Mouse (Mus musculus) embryonic facial prominence, embryonic 11.5 days (tissue): ENCODE measurements at regions not wholly inside any gene's neighbourhood (a gene's known extent, or its start where the extent isn't known, plus 50 kb on each side); places are given as distances from the start of the nearest gene placed in this dataset.

ENCODE experiments used
- ATAC-seq: fragments of 200-750 bp; cut with Nextera tagmentation; replicated peaks from 2 replicates; pipeline ENCODE4 v1.8.0; 2017; ENCODE audit warnings: low read depth; ENCODE audit not compliant: insufficient number of reproducible peaks, low FRiP score, low TSS enrichment
- DNase-seq: peaks from one replicate; pipeline ENCODE4 v3.0.0-alpha.2; 2015; ENCODE audit warnings: low spot score
- H3K27ac ChIP-seq: fragments of 300-500 bp; sonication (generic); replicated peaks from 2 replicates; pipeline ENCODE4 v1.5.1; 2014; ENCODE audit warnings: mild to moderate bottlenecking, low read depth, low read length, control low read depth
- H3K27me3 ChIP-seq: fragments of 300-500 bp; sonication (generic); 2 replicates; pipeline ENCODE4 v1.6.1; 2014; ENCODE audit warnings: mild to moderate bottlenecking, low read length, moderate library complexity, mixed read lengths; ENCODE audit not compliant: control insufficient read depth, insufficient read depth
- H3K36me3 ChIP-seq: fragments of 300-500 bp; sonication (generic); replicated peaks from 2 replicates; pipeline ENCODE4 v1.6.1; 2014; ENCODE audit warnings: low read depth, mild to moderate bottlenecking, low read length, moderate library complexity, mixed read lengths; ENCODE audit not compliant: control insufficient read depth, insufficient read depth
- H3K4me1 ChIP-seq: fragments of 300-500 bp; sonication (generic); 2 replicates; pipeline ENCODE4 v1.6.1; 2014; ENCODE audit warnings: low read length, mixed read lengths; ENCODE audit not compliant: control insufficient read depth, insufficient read depth
- H3K4me2 ChIP-seq: fragments of 300-500 bp; sonication (generic); 2 replicates; pipeline ENCODE4 v1.6.1; 2014; ENCODE audit warnings: low read depth, mild to moderate bottlenecking, control low read depth, low read length, moderate library complexity
- H3K4me3 ChIP-seq: fragments of 300-500 bp; sonication (generic); 2 replicates; pipeline ENCODE4 v1.5.1; 2014; ENCODE audit warnings: low read depth, low read length, control low read depth
- H3K9ac ChIP-seq: fragments of 300-500 bp; sonication (generic); replicated peaks from 2 replicates; pipeline ENCODE4 v1.6.1; 2014; ENCODE audit warnings: mild to moderate bottlenecking, control low read depth, low read length
- H3K9me3 ChIP-seq: fragments of 300-500 bp; sonication (generic); replicated peaks from 2 replicates; pipeline ENCODE4 v1.6.1; 2016; ENCODE audit warnings: mild to moderate bottlenecking, low read length, inconsistent platforms, mixed read lengths; ENCODE audit not compliant: control insufficient read depth
- WGBS: fragments of 180-500 bp; shearing (Covaris S2); extraction: QIAGEN DNeasy Blood & Tissue Kit; methylation state at CpG from one replicate; pipeline ENCODE4 v1.1.7; 2014; 5-methylcytosine and 5-hydroxymethylcytosine counted together

- peak; percentile 57; the same call in 1 of the 2 replicates for ATAC-seq
These were observed 65.9 kb downstream of the Hes1 start for GRCm38 (mm10) chr16:30130113-30130471.

DNA sequence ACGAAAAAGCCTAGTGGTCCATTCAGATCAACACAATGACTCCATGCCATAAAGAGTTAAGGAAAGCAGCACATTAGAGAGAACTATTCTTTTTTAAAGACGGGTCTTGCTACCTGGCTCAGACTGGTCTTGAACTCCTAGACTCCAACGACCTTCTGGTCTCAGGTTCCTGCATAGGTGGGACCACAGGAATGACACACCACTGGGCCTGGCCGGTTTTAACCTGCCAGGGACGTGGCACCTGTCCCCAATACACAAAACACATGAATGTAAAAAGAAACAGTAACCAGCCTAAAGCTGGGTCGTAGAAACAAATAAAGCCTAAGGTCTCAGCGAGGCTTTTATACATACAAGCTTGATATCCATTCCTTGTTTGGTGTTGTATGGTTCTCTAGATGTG is 67.9 kb downstream of the Hes1 start:
- no peaks in the 10 kb centered on the region; the same call in 1 of the 2 replicates for H3K4me1 ChIP-seq
- ATAC-seq (no peak), DNase-seq (no peak)
- H3K9ac ChIP-seq, result no peak overlapping the region
- H3K9me3 ChIP-seq, result no peaks in the 10 kb centered on the region
- no peaks in the 10 kb centered on the region for H3K36me3 ChIP-seq
- H3K27ac ChIP-seq, result no peak overlapping the region
- H3K27me3 ChIP-seq, result peaks cover 3% of the 10 kb centered on the region; the same call in 1 of the 2 replicates
- 72% methylated on average over 7 of the region's 7 CpGs for WGBS
- no peak overlapping the region for H3K4me3 ChIP-seq
- no peak overlapping the region for H3K4me2 ChIP-seq

More at GRCm38 (mm10) chr16:30130113-30130471, 65.9 kb downstream of the Hes1 start:
- no peak for DNase-seq
- Histone ChIP-seq H3K4me1 (no peaks in the 10 kb centered on the region; the same call in 1 of the 2 replicates), H3K4me3 (no peak overlapping the region), H3K27me3 (peaks cover 3% of the 10 kb centered on the region; the same call in 1 of the 2 replicates), H3K9ac (no peak overlapping the region), H3K27ac (no peak overlapping the region), H3K9me3 (no peaks in the 10 kb centered on the region), H3K36me3 (no peaks in the 10 kb centered on the region), H3K4me2 (no peak overlapping the region)
- WGBS, result 70% methylated on average over 4 of the region's 4 CpGs

GRCm38 (mm10) chr16:30134642-30135165 is 70.5 kb downstream of the Hes1 start:
- no peak overlapping the region for H3K4me2 ChIP-seq
- 48% methylated on average over 6 of the region's 6 CpGs for WGBS
- H3K4me3 ChIP-seq, result no peak overlapping the region
- H3K27ac ChIP-seq, result no peak overlapping the region
- no peak for ATAC-seq
- H3K9me3 ChIP-seq, result no peaks in the 10 kb centered on the region
- H3K9ac ChIP-seq, result no peak overlapping the region
- DNase-seq, result no peak
- no peaks in the 10 kb centered on the region for H3K36me3 ChIP-seq
- no peaks in the 10 kb centered on the region for H3K4me1 ChIP-seq
- peaks cover 3% of the 10 kb centered on the region; the same call in 1 of the 2 replicates for H3K27me3 ChIP-seq

GRCm38 (mm10) chr16:30136849-30137248 is 72.7 kb downstream of the Hes1 start:
- Histone ChIP-seq H3K9ac (no peak overlapping the region), H3K4me2 (no peak overlapping the region), H3K4me1 (no peaks in the 10 kb centered on the region), H3K27me3 (no peaks in the 10 kb centered on the region), H3K27ac (no peak overlapping the region), H3K36me3 (no peaks in the 10 kb centered on the region), H3K4me3 (no peak overlapping the region), H3K9me3 (no peaks in the 10 kb centered on the region)
- ATAC-seq (no peak), DNase-seq (no peak)
- WGBS, result 83% methylated on average over 5 of the region's 5 CpGs

- 92% methylated on average over 1 of the region's 1 CpGs for WGBS
- ATAC-seq, result no peak
- Histone ChIP-seq H3K27me3 (no peaks in the 10 kb centered on the region), H3K9me3 (no peaks in the 10 kb centered on the region), H3K4me3 (no peak overlapping the region), H3K27ac (no peak overlapping the region), H3K9ac (no peak overlapping the region), H3K4me2 (no peak overlapping the region), H3K4me1 (no peaks in the 10 kb centered on the region; the same call in 1 of the 2 replicates), H3K36me3 (no peaks in the 10 kb centered on the region)
- DNase-seq, result no peak
These were observed 73.6 kb downstream of the Hes1 start for GRCm38 (mm10) chr16:30137812-30138211.

DNA sequence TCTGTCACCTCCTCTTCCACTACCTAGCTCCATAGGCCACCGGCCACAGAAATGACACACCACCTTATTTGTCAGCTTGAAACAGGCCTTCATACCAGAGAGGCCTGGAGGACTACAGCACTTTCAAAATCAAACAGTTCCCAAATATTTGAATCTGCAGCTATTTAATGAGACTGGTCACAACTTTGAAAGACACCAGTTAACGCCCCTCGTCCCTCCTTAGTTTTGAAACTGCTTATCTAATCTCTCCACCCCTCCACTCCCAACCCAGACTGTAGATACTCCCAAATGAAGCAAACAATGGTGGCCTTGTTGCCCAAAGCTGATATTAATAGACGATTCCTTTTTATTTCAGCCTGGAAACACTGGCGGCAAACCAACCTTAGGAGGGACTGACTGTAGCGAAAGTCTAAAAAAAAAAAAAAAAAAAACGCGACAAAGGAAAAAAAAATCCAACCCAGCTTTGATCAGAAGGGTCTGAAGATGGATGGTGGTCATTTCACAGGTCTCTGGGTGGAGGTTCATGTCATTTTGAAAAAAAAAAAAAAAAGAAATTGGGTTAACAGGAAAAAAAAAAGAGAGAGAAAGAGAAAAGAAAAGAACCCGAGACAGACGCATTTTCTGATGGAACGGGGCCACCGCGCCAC is 80.8 kb downstream of the Hes1 start:
- H3K9me3 ChIP-seq, result no peaks in the 10 kb centered on the region
- peak overlapping the region; percentile 25; the same call in 1 of the 2 replicates for H3K9ac ChIP-seq
- no peaks in the 10 kb centered on the region; the same call in 1 of the 2 replicates for H3K4me1 ChIP-seq
- 0 out of 2 replicates have a peak overlapping the region, but pooled peaks have one; percentile 6 for H3K4me3 ChIP-seq
- 23% methylated on average over 13 of the region's 13 CpGs for WGBS
- H3K36me3 ChIP-seq, result no peaks in the 10 kb centered on the region
- ATAC-seq (no peak), DNase-seq (no peak)
- H3K27ac ChIP-seq, result no peak overlapping the region
- peak overlapping the region; percentile 41 for H3K4me2 ChIP-seq
- no peaks in the 10 kb centered on the region for H3K27me3 ChIP-seq

DNA sequence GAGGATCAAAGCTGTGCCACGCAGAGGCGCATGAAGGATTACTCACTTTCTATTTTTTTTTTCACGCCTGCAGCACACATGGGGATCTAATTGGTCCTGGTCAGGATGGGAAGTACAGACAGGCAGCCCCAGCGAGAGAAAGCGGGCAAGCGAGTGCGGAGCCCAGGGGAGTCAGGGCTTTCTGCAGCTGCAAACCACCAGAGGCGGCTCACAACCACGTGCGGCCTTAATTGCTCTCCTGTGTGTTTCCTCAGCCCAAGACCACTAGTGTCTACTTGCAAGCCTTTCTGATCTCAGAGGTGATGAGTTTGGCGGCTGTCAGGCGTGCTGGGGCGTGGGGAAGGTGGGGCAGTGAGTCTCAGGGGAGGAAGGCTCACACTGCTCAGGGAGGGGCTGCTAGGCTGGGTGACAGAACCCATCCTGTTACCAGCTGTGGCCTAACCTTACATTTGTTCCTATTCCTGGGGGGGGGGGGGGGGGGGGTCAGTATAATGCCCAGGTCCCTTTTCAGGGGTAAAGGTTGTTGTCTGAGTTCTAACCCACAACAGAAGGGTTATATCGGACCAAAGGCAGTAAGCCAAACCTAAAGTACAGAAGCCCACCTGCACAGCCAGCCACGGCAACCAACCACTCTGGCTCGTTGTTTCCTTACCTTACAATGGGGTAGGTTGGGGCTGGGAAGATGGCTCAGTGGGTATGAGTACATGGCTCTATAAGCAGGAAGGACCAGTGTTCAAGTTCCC is 81.5 kb downstream of the Hes1 start:
- Histone ChIP-seq H3K9ac (peak overlapping the region; percentile 25), H3K36me3 (no peaks in the 10 kb centered on the region), H3K27ac (no peak overlapping the region), H3K4me1 (no peaks in the 10 kb centered on the region; the same call in 1 of the 2 replicates), H3K4me3 (0 out of 2 replicates have a peak overlapping the region, but pooled peaks have one; percentile 6), H3K27me3 (no peaks in the 10 kb centered on the region), H3K4me2 (peak overlapping the region; percentile 41), H3K9me3 (no peaks in the 10 kb centered on the region)
- 10% methylated on average over 16 of the region's 16 CpGs for WGBS
- peak; percentile 70 for ATAC-seq
- DNase-seq, result peak; percentile 76

- DNase-seq, result no peak
- 33% methylated on average over 1 of the region's 1 CpGs for WGBS
- Histone ChIP-seq H3K9me3 (no peaks in the 10 kb centered on the region), H3K27me3 (no peaks in the 10 kb centered on the region), H3K4me2 (no peak overlapping the region), H3K4me3 (no peak overlapping the region), H3K27ac (no peak overlapping the region), H3K4me1 (no peaks in the 10 kb centered on the region; the same call in 1 of the 2 replicates), H3K9ac (no peak overlapping the region), H3K36me3 (no peaks in the 10 kb centered on the region)
- ATAC-seq, result peak; percentile 35; the same call in 1 of the 2 replicates
These were observed 82.0 kb downstream of the Hes1 start for GRCm38 (mm10) chr16:30146208-30146525.
